Mouse (Mus musculus) heart, embryonic 14.5 days (tissue): ENCODE data around the gene Slco1b2. TPM values are rescaled to one million over a fixed set of nuclear protein-coding genes. Genes with fewer than 3 reads are reported as not detected.

Source experiments
- ATAC-seq: fragments of 200-750 bp; cut with Nextera tagmentation; 2 replicates; pipeline ENCODE4 v1.8.0; 2017; ENCODE audit warnings: low read depth, moderate TSS enrichment; ENCODE audit not compliant: insufficient number of reproducible peaks, insufficient read depth, low FRiP score
- H3K27ac ChIP-seq, 2 experiments: fragments of 200-500 bp in 1 of 2; fragments of 300-500 bp in 1 of 2; sonication (generic) in 1 of 2; replicated peaks in 1 of 2; 2 replicates each; pipeline ENCODE4 v1.5.1; 2012 to 2014; ENCODE audit warnings: low read depth in 2 of 2, low read length in 2 of 2, control low read depth in 1 of 2, mild to moderate bottlenecking in 1 of 2, mixed read lengths in 1 of 2; ENCODE audit not compliant: control insufficient read depth in 1 of 2, insufficient read depth in 1 of 2
- H3K27me3 ChIP-seq: fragments of 300-500 bp; sonication (generic); 2 replicates; pipeline ENCODE4 v1.6.1; 2014; ENCODE audit warnings: mild to moderate bottlenecking, low read length, control low read depth; ENCODE audit not compliant: control insufficient read depth, insufficient read depth
- H3K36me3 ChIP-seq: fragments of 300-500 bp; sonication (generic); 2 replicates; pipeline ENCODE4 v1.6.1; 2014; ENCODE audit warnings: mild to moderate bottlenecking, control low read depth, low read length, mixed read lengths; ENCODE audit not compliant: control insufficient read depth, insufficient read depth
- H3K4me1 ChIP-seq, 2 experiments: fragments of 200-500 bp in 1 of 2; fragments of 300-500 bp in 1 of 2; sonication (generic) in 1 of 2; 2 replicates each; pipeline ENCODE4 v1.6.1; 2012 to 2014; ENCODE audit warnings: low read length in 2 of 2, control low read depth in 1 of 2, mixed read lengths in 1 of 2; ENCODE audit not compliant: control insufficient read depth in 2 of 2, insufficient read depth in 2 of 2
- H3K4me2 ChIP-seq: fragments of 300-500 bp; sonication (generic); 2 replicates; pipeline ENCODE4 v1.6.1; 2014; ENCODE audit warnings: mild to moderate bottlenecking, low read length
- H3K4me3 ChIP-seq, 2 experiments: fragments of 200-500 bp in 1 of 2; fragments of 300-500 bp in 1 of 2; sonication (generic) in 1 of 2; 2 replicates each; pipeline ENCODE4 v1.5.1; 2012 to 2014; ENCODE audit warnings: low read length in 2 of 2, mild to moderate bottlenecking in 2 of 2, control low read depth in 1 of 2, low read depth in 1 of 2, moderate library complexity in 1 of 2; ENCODE audit not compliant: control insufficient read depth in 1 of 2, insufficient read depth in 1 of 2
- H3K9ac ChIP-seq: fragments of 300-500 bp; sonication (generic); 2 replicates; pipeline ENCODE4 v1.6.1; 2014; ENCODE audit warnings: mild to moderate bottlenecking, low read length
- H3K9me3 ChIP-seq: fragments of 300-500 bp; sonication (generic); 2 replicates; pipeline ENCODE4 v1.6.1; 2016; ENCODE audit warnings: low read length, control low read depth; ENCODE audit not compliant: control insufficient read depth
- WGBS: fragments of 180-500 bp; shearing (Covaris S2); extraction: QIAGEN DNeasy Blood & Tissue Kit; methylation state at CpG from one replicate; pipeline ENCODE4 v1.1.7; 2014; 5-methylcytosine and 5-hydroxymethylcytosine counted together
- polyA plus RNA-seq: library from polyadenylated mRNA; unstranded; fragments of >200 nt; fragmentation: Nextera tagmentation; extraction: Ambion mirVana; gene quantifications from 2 replicates; pipeline ENCODE4 v1.2.1, GENCODE M21; 2014

Slco1b2 gene
- polyA plus RNA-seq, 1 experiment from 2014 or later, result not detected

DNA sequence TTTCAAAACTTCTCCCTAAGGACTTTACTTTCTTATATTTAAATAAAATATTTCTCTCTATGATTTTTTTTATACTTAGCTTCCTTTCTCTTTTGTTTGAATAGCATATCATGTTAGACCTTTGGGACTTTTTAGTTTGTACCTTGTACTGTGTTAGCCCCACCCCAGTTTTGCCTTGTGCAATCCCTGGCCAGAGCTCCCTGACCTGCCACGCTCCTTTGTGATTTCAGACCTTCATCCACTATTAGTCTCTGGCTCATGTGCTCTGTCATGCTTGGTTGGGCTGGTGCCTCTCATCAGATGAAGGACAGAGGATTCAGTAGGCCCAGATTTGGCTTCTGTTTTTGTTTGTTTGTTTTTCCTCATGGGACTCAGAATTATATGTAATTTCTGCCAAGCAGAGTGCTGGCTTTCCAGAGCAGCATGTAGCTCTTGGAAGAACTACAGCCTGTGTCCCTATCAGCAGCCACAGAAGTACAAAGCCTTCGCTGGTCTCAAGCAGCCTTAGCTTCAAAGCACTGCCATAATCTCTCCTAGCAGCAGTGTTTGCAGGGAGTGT, 18.5 kb upstream of the Slco1b2 start:
- 60% methylated on average over 2 of the region's 2 CpGs for WGBS
- Histone ChIP-seq H3K27ac (no peak overlapping the region), H3K27me3 (no peaks in the 10 kb centered on the region), H3K36me3 (no peaks in the 10 kb centered on the region), H3K4me2 (no peak overlapping the region), H3K9me3 (no peaks in the 10 kb centered on the region), H3K9ac (no peak overlapping the region), H3K4me3 (no peak overlapping the region), H3K4me1 (no peaks in the 10 kb centered on the region)
- ATAC-seq, result no peak

DNA sequence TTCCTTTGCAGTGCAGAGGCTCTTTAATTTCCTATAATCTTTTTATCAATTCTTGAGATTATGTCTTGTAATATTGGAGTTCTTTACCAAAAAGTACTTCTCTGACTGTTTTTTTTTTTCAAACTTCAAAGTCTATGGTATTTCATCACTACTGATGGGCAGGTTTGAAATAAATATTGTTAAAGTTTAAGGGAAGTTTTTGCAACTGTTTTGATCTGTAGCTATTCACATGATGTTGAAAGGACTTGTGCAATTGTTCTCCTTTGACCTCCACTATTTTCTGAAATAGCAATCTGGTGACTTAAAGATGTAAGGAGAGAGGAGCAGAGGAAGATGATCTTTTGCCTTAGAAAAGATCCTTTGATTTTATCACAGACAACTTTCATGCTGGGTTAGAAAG, 15.3 kb upstream of the Slco1b2 start:
- no peak overlapping the region for H3K4me3 ChIP-seq
- no peak overlapping the region for H3K9ac ChIP-seq
- H3K27me3 ChIP-seq, result no peaks in the 10 kb centered on the region
- ATAC-seq, result no peak
- H3K4me2 ChIP-seq, result no peak overlapping the region
- no peaks in the 10 kb centered on the region for H3K36me3 ChIP-seq
- H3K4me1 ChIP-seq, result no peaks in the 10 kb centered on the region
- H3K9me3 ChIP-seq, result no peaks in the 10 kb centered on the region
- no peak overlapping the region for H3K27ac ChIP-seq

DNA sequence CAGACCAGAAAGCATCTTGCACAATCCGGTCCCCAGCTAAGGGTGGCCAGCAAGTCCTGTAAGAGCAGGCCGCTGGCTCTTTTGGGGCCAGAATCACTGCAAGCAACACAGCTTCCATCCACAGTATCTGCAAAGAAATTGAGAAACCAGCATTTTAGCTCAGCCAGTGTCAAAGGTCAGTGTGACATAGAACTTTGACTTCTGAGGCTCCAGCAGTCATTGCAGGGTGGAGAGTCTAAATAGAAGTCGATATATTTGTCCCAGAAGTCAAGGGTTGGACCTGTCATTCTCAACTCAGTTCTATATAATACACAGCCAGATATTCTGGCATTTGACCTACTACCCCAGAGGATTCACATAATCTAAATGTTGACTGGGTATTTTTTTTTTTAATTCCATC, 14.0 kb upstream of the Slco1b2 start:
- no peak for ATAC-seq
- H3K36me3 ChIP-seq, result no peaks in the 10 kb centered on the region
- no peaks in the 10 kb centered on the region for H3K9me3 ChIP-seq
- WGBS, result 83% methylated on average over 3 of the region's 3 CpGs
- no peak overlapping the region for H3K4me3 ChIP-seq
- H3K27ac ChIP-seq, result no peak overlapping the region
- H3K4me2 ChIP-seq, result no peak overlapping the region
- no peaks in the 10 kb centered on the region for H3K4me1 ChIP-seq
- H3K9ac ChIP-seq, result no peak overlapping the region
- H3K27me3 ChIP-seq, result no peaks in the 10 kb centered on the region

DNA sequence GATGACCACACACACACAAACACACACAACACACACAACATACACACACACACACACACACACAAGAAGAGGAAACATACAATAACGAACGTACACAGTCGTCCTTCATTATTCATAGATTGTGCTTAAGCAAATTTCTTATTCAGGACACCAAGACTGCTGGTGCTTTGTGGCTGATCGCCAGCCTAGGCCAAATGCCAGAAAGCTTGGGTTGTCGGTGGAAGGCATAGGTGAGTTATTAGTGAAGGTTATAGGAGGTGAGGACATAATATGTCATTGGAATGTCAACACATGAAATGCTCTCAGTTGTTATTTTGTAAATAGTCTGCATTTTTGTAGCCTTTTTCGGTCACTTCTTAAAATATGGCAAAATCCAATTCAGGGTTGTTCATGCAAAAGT, 3.6 kb downstream of the Slco1b2 start:
- Histone ChIP-seq H3K27me3 (no peaks in the 10 kb centered on the region), H3K4me2 (no peak overlapping the region), H3K4me3 (no peak overlapping the region), H3K27ac (no peak overlapping the region), H3K4me1 (no peaks in the 10 kb centered on the region), H3K36me3 (no peaks in the 10 kb centered on the region), H3K9ac (no peak overlapping the region), H3K9me3 (no peaks in the 10 kb centered on the region)
- 77% methylated on average over 6 of the region's 6 CpGs for WGBS
- no peak for ATAC-seq

DNA sequence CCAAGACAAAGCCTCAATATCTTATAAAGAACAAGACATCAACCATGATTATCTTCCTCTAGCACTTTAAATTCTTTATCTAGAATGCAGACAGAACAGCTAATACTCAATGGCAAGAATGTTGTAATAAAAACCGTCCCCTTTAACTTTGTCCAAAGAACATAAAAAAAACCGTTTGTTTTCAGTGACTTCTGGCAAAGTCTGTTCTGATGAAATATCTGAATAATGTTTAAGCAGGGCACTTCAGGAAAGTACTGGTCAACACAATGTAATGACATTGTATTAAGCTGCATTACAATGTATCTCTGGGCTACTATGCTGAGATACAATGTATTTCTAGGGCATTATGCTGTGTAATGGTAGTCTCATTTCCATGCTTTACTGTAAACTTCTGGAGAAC, 5.9 kb downstream of the Slco1b2 start:
- Histone ChIP-seq H3K36me3 (no peaks in the 10 kb centered on the region), H3K4me2 (no peak overlapping the region), H3K4me3 (no peak overlapping the region), H3K4me1 (no peaks in the 10 kb centered on the region), H3K9ac (no peak overlapping the region), H3K27ac (no peak overlapping the region), H3K27me3 (no peaks in the 10 kb centered on the region), H3K9me3 (no peaks in the 10 kb centered on the region)
- WGBS, result 54% methylated on average over 2 of the region's 2 CpGs
- ATAC-seq, result no peak

DNA sequence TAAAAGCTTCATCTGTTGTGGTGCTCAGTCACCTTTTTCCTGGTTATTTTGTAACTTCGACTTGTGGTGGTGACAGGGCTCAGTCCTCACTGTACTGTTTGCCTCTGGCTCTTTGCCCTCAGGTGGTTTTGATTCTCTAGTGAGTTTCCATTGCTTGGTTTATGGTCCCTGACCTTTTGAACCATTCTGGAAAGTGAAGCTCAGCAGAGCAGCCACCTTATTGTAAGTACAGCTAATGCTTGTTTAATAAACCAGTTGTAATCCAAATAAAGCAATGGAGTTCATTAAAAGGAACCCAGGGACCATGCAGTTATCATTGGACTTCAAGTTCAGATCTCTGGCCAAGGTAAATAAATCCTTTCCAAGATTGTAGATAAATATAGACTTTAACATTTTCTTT, 11.3 kb downstream of the Slco1b2 start:
- H3K27me3 ChIP-seq, result no peaks in the 10 kb centered on the region
- H3K4me1 ChIP-seq, result no peaks in the 10 kb centered on the region
- H3K9ac ChIP-seq, result no peak overlapping the region
- no peaks in the 10 kb centered on the region for H3K36me3 ChIP-seq
- H3K27ac ChIP-seq, result no peak overlapping the region
- no peak overlapping the region for H3K4me2 ChIP-seq
- no peak overlapping the region for H3K4me3 ChIP-seq
- no peak for ATAC-seq
- H3K9me3 ChIP-seq, result no peaks in the 10 kb centered on the region
- 66% methylated on average over 1 of the region's 1 CpGs for WGBS

DNA sequence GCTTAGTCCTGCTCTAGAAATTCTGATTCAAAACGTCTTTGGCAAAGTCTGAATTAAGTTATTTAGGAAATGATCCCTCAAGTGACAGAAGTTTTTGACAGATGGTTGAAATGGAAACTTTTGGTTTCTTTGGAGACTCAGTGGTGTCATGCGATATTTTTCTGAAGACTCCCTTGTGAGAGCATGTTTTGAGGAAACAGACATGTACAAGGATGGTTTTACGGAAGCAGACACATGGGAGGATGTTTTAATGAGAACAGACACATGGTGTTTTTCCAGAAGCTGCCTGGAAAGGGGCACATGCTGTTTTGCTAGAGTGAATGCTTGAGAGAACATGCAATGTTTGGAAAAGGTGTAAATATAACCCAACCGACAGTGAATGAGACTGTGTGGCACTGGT, 57.7 kb downstream of the Slco1b2 start:
- no peaks in the 10 kb centered on the region for H3K27me3 ChIP-seq
- H3K27ac ChIP-seq, result no peak overlapping the region
- no peaks in the 10 kb centered on the region for H3K4me1 ChIP-seq
- WGBS, result 66% methylated on average over 4 of the region's 4 CpGs
- H3K36me3 ChIP-seq, result no peaks in the 10 kb centered on the region
- no peaks in the 10 kb centered on the region for H3K9me3 ChIP-seq
- H3K9ac ChIP-seq, result no peak overlapping the region
- H3K4me2 ChIP-seq, result no peak overlapping the region
- no peak for ATAC-seq
- H3K4me3 ChIP-seq, result no peak overlapping the region

DNA sequence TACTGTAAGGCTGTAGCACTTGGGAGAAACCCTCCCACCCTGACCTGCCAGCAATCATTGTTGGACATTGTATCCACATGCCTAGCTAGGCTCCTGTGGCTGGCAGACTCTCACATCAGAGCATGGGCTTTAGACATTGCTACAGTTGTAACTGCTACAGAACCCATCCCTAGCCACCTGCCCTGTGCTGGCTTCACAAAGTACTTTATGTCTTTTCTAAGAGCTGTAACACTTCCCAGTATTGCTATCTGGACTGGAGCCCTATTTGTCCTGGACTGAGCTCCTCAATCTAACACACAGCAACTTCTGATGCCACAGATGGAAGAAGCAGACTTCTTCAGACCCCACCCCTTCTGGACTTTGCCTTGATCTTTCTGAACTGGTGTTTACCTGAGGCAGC, 61.9 kb downstream of the Slco1b2 start:
- no peak for ATAC-seq
- Histone ChIP-seq H3K9me3 (no peaks in the 10 kb centered on the region), H3K27me3 (no peaks in the 10 kb centered on the region), H3K9ac (no peak overlapping the region), H3K27ac (no peak overlapping the region), H3K36me3 (no peaks in the 10 kb centered on the region), H3K4me2 (no peak overlapping the region), H3K4me1 (no peaks in the 10 kb centered on the region), H3K4me3 (no peak overlapping the region)
